Mouse (Mus musculus) central nervous system, embryonic 18 days (tissue): Measurements from ENCODE around the gene Mroh8. TPM values are rescaled to one million over a fixed set of nuclear protein-coding genes. Genes with fewer than 3 reads are reported as not detected.

Experiments used
- polyA plus RNA-seq: library from polyadenylated mRNA; depleted of rRNA; stranded (reverse); fragments of >200 nt; gene quantifications from 2 replicates; pipeline ENCODE4 v1.2.3, GENCODE M21; 2012; rRNA removed

The Mroh8 gene
- 0.32 and 0.36 TPM in 2 replicates for polyA plus RNA-seq

GRCm38 (mm10) chr2:157279416-157279800 is at the start of gene Mroh8:
Gene Mroh8, minus strand, starts transcription at chr2:157279549.

DNA sequence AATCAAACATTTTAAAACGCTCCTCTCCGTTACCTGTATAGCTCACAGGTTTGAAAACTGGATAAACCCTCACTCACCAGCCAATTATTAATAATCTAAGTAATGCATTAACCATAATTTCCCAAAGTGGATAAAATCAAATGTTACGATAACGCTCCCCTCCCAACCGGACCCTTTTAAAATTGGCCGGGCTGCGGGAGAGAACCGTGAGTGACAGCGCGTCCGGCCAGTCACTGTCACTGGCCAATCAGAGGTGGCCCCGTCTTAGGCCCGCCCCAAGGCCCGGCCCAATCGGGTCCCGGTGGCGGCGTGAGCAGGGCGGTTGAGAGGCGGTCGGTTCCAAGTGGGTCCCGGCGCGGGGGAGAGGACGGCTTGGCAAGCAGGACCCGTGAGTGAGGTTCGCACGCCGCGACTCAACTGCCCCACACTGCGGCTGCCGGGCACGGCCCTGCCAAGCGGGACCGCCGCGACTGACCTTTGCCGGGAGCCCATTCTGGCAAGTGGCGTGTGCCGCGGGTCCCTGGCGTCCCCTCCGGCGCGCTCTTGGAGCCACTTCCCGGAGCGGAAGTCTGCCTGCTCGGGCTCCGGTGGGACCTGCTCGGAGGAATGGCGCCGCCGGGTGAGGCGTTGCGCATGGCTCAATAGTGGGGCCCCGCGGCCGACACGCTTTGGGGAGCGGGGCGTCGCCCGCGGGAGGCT is 483 bp downstream of the Mroh8 start, which contains the start of gene Rpn2:
Gene Rpn2, plus strand, starts transcription at position 301 of the 699 bp plus-strand sequence.

GRCm38 (mm10) chr2:157204366-157205218 is 74.8 kb downstream of the Mroh8 start, which contains the start of gene Rbl1:
Gene Rbl1, minus strand, starts transcription at chr2:157204534.

Other genes with a start within 250 kb of the Mroh8 start
- gene Soga1, start 200.3 kb downstream of the Mroh8 start, polyA plus RNA-seq = 16.8 and 20.8 TPM in 2 replicates
- 0.17 and 0.36 TPM in 2 replicates for gene Tldc2, start 192.5 kb downstream of the Mroh8 start, polyA plus RNA-seq
- 16.5 and 17.1 TPM in 2 replicates for gene Samhd1, start 144.3 kb downstream of the Mroh8 start, polyA plus RNA-seq
- 6.2 and 6.9 TPM in 2 replicates for gene Rbl1, start 75.0 kb downstream of the Mroh8 start, polyA plus RNA-seq
- gene Rpn2, start 532 bp downstream of the Mroh8 start, polyA plus RNA-seq = 180 and 183 TPM in 2 replicates
- gene Ghrh, start 68.0 kb upstream of the Mroh8 start, polyA plus RNA-seq = 2.8 TPM in 2 replicates
- 108 and 111 TPM in 2 replicates for gene Manbal, start 88.0 kb upstream of the Mroh8 start, polyA plus RNA-seq
- gene Src, start 138.9 kb upstream of the Mroh8 start, polyA plus RNA-seq = 66.7 and 74.1 TPM in 2 replicates